Mouse (Mus musculus) bone marrow macrophage, adult 2 months (primary cell): ENCODE results near the gene Arfgef2.

Experiments used
- CTCF ChIP-seq: IDR thresholded peaks from 2 replicates; pipeline ENCODE4 v1.5.1; 2012; ENCODE audit warnings: low read depth, mild to moderate bottlenecking, low read length, moderate library complexity
- POLR2A ChIP-seq: IDR thresholded peaks from 2 replicates; pipeline ENCODE4 v1.6.1; 2012; ENCODE audit warnings: mild to moderate bottlenecking, low read depth, low read length, borderline replicate concordance

DNA sequence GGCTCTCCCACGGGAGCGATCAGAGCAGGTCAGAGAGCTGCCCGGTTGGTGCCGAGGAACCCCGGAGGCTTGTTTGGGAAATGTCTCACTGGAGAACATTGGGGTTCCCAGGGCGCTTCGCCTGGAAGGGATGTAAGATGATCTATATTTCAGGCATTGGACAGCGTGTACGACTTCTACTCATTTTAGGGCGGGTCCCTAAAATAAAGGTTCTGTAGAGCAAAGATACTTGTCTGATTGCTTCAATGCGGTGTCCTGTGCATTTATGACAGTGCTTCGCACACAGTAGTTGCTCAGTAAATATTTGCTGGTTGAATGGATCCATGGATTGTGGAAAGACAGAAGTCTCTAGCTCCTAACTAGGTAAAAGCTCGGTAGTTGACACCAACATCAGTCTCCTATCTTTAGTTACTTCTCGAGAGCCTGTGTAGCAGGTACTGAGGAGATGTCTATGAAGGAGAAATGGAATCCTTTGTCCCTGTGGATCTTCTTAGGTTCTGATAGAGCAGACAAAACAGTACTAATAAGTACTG lies 851 bp downstream of the Arfgef2 start:
- TF ChIP-seq CTCF, result no peak
- no peak for TF ChIP-seq POLR2A
